Mouse (Mus musculus): ENCODE data around the gene Arrdc3.

GRCm38 (mm10) chr13:80886664-80887210 lies 3.6 kb downstream of the Arrdc3 start:
- peak; percentile 13; the same call in 1 of the 2 replicates for TF ChIP-seq CTCF (IDR thresholded peaks at IDR 0.05; ENCODE audit: extremely low read depth, insufficient read length, insufficient replicate concordance, low read depth, low read length)
- TF ChIP-seq POLR2A (IDR thresholded peaks at IDR 0.05; ENCODE audit: low read depth, low read length) = no peak

Measured in small intestine, adult 2 months (tissue).